Mouse (Mus musculus) intestine, embryonic 14.5 days (tissue): ENCODE measurements around the gene Apobec2. TPM values are rescaled to one million over a fixed set of nuclear protein-coding genes. Genes with fewer than 3 reads are reported as not detected.

Experiments
- ATAC-seq: fragments of 200-750 bp; cut with Nextera tagmentation; replicated peaks from 2 replicates; pipeline ENCODE4 v1.8.0; 2017; ENCODE audit warnings: low read depth, moderate number of reproducible peaks, moderate TSS enrichment, moderate library complexity; ENCODE audit not compliant: low FRiP score, low TSS enrichment
- DNase-seq: peaks from one replicate; pipeline ENCODE4 v3.0.0-alpha.2; 2018; ENCODE audit warnings: low spot score
- H3K27ac ChIP-seq: fragments of 300-500 bp; sonication (generic); 2 replicates; pipeline ENCODE4 v1.5.1; 2014; ENCODE audit warnings: low read depth, mild to moderate bottlenecking, control low read depth
- H3K27me3 ChIP-seq: fragments of 300-500 bp; sonication (generic); replicated peaks from 2 replicates; pipeline ENCODE4 v1.6.1; 2014; ENCODE audit warnings: low read length, control low read depth; ENCODE audit not compliant: control insufficient read depth, insufficient read depth
- H3K36me3 ChIP-seq: fragments of 300-500 bp; sonication (generic); 2 replicates; pipeline ENCODE4 v1.6.1; 2014; ENCODE audit warnings: low read length, control low read depth; ENCODE audit not compliant: control insufficient read depth, insufficient read depth
- H3K4me1 ChIP-seq: fragments of 300-500 bp; sonication (generic); replicated peaks from 2 replicates; pipeline ENCODE4 v1.6.1; 2014; ENCODE audit warnings: low read length, control low read depth, mixed read lengths; ENCODE audit not compliant: control insufficient read depth, insufficient read depth
- H3K4me2 ChIP-seq: fragments of 300-500 bp; sonication (generic); 2 replicates; pipeline ENCODE4 v1.6.1; 2014; ENCODE audit warnings: low read length
- H3K4me3 ChIP-seq: fragments of 300-500 bp; sonication (generic); 2 replicates; pipeline ENCODE4 v1.5.1; 2014; ENCODE audit warnings: low read depth, low read length, control low read depth, mixed read lengths
- H3K9ac ChIP-seq: fragments of 300-500 bp; sonication (generic); 2 replicates; pipeline ENCODE4 v1.6.1; 2014; ENCODE audit warnings: mild to moderate bottlenecking, low read length
- H3K9me3 ChIP-seq: fragments of 300-500 bp; sonication (generic); 2 replicates; pipeline ENCODE4 v1.6.1; 2016; ENCODE audit warnings: low read length, control low read depth; ENCODE audit not compliant: control insufficient read depth
- WGBS: fragments of 180-500 bp; shearing (Covaris S2); extraction: QIAGEN DNeasy Blood & Tissue Kit; methylation state at CpG from one replicate; pipeline ENCODE4 v1.1.7; 2014; 5-methylcytosine and 5-hydroxymethylcytosine counted together
- polyA plus RNA-seq: library from polyadenylated mRNA; unstranded; fragments of >200 nt; fragmentation: Nextera tagmentation; extraction: Ambion mirVana; gene quantifications from 2 replicates; pipeline ENCODE4 v1.2.1, GENCODE M21; 2014

Apobec2 gene
- polyA plus RNA-seq, 1 experiment from 2014 or later: 2.4 TPM

DNA sequence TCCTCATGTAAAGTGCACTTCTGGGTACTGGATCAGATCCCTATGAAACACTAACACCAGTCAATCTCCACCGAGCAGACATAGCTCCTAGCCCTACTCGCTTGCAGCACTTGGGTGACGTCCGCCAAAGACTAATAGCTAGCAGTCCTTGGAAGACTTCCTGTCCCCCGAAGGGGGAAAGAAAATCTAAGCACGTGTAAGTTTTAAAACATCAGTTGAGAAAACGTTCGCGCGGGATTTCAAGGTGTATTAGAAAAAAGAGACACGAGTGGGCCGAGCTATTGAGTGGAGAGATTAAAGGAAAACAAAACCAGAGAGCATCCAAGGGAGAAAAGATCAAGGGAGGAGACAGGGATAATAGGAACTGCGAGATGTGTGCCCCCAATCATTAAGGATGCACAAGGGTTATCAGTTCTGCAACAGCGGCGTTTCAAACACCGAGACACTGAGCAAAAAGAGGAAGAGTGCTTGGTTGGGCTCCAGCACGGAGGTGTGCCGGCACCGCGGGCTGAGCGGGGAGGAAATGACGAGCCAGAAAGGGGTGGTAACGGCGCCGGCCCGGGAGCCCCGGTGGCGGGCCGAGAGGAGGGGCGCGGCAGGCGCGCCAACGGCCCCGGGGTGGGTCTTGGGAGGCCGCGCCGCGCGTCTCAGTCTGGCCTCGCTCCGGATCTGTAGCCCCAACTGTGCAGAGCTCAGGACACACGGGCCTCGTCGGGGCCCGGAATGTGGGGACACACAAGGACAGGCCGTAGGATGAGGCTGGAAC is 24.0 kb downstream of the Apobec2 start:
- Histone ChIP-seq H3K9ac (peak overlapping the region; percentile 100), H3K4me2 (peak overlapping the region; percentile 55), H3K4me1 (peaks cover 17% of the 10 kb centered on the region; the same call in 1 of the 2 replicates), H3K27ac (peak overlapping the region; percentile 100), H3K4me3 (peak overlapping the region; percentile 94), H3K36me3 (peaks cover 14% of the 10 kb centered on the region), H3K9me3 (no peaks in the 10 kb centered on the region), H3K27me3 (no peaks in the 10 kb centered on the region)
- peak; percentile 85 for DNase-seq
- peak; percentile 50 for ATAC-seq
- WGBS: under 1% methylated on average over 46 of the region's 47 CpGs

DNA sequence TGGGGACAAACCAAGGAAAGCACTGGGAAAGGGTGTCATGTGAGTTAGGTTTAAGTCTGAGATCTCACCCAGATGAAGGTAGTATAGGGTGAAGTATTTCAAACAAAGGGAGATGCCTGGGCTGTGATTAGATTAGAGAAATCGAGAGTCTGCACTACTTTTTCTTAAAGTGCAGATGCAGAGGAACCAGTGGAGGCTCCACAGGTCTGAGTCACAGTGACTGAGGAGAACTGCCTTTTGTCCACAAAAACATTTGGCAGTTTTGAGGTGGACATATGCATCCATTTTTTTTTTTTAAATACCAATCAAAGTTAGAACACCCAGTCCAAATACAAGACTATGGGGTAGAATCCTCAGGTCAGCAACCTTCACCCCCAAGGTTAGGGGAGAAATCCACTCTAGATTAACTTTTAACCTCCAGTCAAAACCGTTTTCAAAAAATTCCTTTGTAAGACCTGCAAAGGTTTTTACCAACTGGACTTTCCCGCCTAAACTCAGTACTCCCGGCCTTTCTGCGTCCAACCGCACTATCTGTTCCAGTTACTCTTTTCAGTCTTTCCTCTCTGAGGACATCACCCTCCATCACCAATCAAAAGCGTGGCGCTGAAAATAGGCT is 24.7 kb downstream of the Apobec2 start:
- peak overlapping the region; percentile 100 for H3K27ac ChIP-seq
- peak overlapping the region; percentile 55 for H3K4me2 ChIP-seq
- peak overlapping the region; percentile 94 for H3K4me3 ChIP-seq
- H3K4me1 ChIP-seq: peaks cover 17% of the 10 kb centered on the region; the same call in 1 of the 2 replicates
- 4% methylated on average over 8 of the region's 8 CpGs for WGBS
- no peaks in the 10 kb centered on the region for H3K9me3 ChIP-seq
- DNase-seq (no peak), ATAC-seq (no peak)
- peaks cover 10% of the 10 kb centered on the region; the same call in 1 of the 2 replicates for H3K36me3 ChIP-seq
- peak overlapping the region; percentile 100 for H3K9ac ChIP-seq
- no peaks in the 10 kb centered on the region for H3K27me3 ChIP-seq

- no peak overlapping the region for H3K4me3 ChIP-seq
- WGBS: 83% methylated on average over 4 of the region's 4 CpGs
- H3K27me3 ChIP-seq: no peaks in the 10 kb centered on the region
- H3K9ac ChIP-seq: no peak overlapping the region
- peaks cover 17% of the 10 kb centered on the region; the same call in 1 of the 2 replicates for H3K4me1 ChIP-seq
- no peak overlapping the region for H3K4me2 ChIP-seq
- no peaks in the 10 kb centered on the region for H3K9me3 ChIP-seq
- no peak overlapping the region for H3K27ac ChIP-seq
- DNase-seq (no peak), ATAC-seq (no peak)
- H3K36me3 ChIP-seq: peaks cover 2% of the 10 kb centered on the region; the same call in 1 of the 2 replicates
Observed at GRCm38 (mm10) chr17:48407154-48407553, 25.6 kb downstream of the Apobec2 start.

DNA sequence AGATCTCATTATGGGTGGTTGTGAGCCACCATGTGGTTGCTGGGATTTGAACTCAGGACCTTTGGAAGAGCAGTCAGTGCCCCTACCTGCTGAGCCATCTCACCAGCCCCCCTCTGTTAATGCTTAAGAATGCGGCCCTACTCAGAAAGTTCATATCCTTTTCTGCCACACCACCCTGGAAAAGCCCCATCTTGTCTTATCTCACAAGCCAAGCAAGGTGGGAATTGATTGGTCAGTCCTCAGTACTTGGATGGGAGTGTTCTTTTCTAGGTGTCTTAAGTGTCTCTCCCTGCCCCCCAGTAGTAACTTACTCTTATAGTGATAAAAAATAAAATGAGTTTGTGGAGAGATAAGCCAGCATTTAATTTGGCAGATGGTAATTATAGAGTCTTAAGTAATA is 28.0 kb downstream of the Apobec2 start:
- H3K9me3 ChIP-seq: no peaks in the 10 kb centered on the region
- 73% methylated on average over 1 of the region's 1 CpGs for WGBS
- H3K27ac ChIP-seq: no peak overlapping the region
- no peak overlapping the region for H3K4me2 ChIP-seq
- H3K4me1 ChIP-seq: peaks cover 15% of the 10 kb centered on the region
- DNase-seq (no peak), ATAC-seq (no peak)
- no peak overlapping the region for H3K4me3 ChIP-seq
- peaks cover 9% of the 10 kb centered on the region for H3K36me3 ChIP-seq
- no peak overlapping the region for H3K9ac ChIP-seq
- no peaks in the 10 kb centered on the region for H3K27me3 ChIP-seq

- H3K27me3 ChIP-seq: no peaks in the 10 kb centered on the region
- peaks cover 18% of the 10 kb centered on the region for H3K36me3 ChIP-seq
- DNase-seq: no peak
- no peaks in the 10 kb centered on the region for H3K9me3 ChIP-seq
- no peak overlapping the region for H3K9ac ChIP-seq
- peaks cover 15% of the 10 kb centered on the region for H3K4me1 ChIP-seq
- no peak for ATAC-seq
- 83% methylated on average over 2 of the region's 2 CpGs for WGBS
- H3K4me3 ChIP-seq: no peak overlapping the region
- no peak overlapping the region for H3K27ac ChIP-seq
- no peak overlapping the region for H3K4me2 ChIP-seq
Observed at GRCm38 (mm10) chr17:48403848-48404247, 28.9 kb downstream of the Apobec2 start.

DNA sequence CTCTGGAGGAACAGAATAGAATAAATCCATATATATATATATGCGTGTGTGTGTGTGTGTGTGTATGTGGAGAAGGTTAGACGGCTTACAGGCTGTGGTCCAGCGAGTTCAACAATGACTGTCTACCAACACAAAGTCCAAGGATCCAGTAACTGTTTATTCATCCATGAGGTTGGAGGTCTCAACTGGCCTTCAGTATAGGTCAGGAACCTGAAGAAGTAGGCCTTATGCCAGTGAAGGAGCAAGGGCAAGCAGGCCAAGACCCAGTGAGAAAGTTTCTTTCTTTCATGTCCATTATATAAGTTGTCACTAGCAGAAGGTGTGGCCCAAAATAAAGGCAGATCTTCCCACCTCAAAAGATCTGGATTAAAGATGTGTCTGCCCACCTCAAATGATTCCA is 30.0 kb downstream of the Apobec2 start:
- no peaks in the 10 kb centered on the region for H3K27me3 ChIP-seq
- no peak overlapping the region for H3K4me3 ChIP-seq
- no peak overlapping the region for H3K27ac ChIP-seq
- DNase-seq (no peak), ATAC-seq (no peak)
- peaks cover 12% of the 10 kb centered on the region for H3K4me1 ChIP-seq
- 93% methylated on average over 3 of the region's 3 CpGs for WGBS
- no peak overlapping the region for H3K9ac ChIP-seq
- peaks cover 29% of the 10 kb centered on the region for H3K36me3 ChIP-seq
- no peaks in the 10 kb centered on the region for H3K9me3 ChIP-seq
- H3K4me2 ChIP-seq: no peak overlapping the region

DNA sequence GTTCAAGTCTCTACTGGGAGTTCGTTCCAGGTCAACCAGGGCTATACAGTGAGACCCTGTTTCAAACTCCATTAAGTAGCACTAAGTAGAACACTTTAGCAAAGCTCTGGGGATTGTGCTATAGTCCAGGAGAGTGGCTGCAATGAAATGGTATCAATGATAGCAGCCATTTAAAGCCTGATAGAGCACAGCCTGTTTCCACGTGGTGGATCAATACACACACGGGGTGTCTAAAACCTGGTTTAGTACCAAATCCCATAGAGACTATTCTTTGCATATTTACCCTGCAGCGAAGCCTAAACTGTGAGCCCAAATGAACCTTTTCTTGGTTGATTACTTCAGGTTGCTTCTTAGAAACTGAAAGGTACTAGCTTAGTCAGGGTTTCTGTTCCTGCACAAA is 31.0 kb downstream of the Apobec2 start:
- DNase-seq (no peak), ATAC-seq (no peak)
- no peaks in the 10 kb centered on the region for H3K9me3 ChIP-seq
- H3K9ac ChIP-seq: no peak overlapping the region
- peaks cover 37% of the 10 kb centered on the region for H3K36me3 ChIP-seq
- H3K4me2 ChIP-seq: no peak overlapping the region
- no peaks in the 10 kb centered on the region for H3K27me3 ChIP-seq
- WGBS: 84% methylated on average over 4 of the region's 4 CpGs
- H3K4me3 ChIP-seq: no peak overlapping the region
- H3K27ac ChIP-seq: no peak overlapping the region
- peaks cover 8% of the 10 kb centered on the region; the same call in 1 of the 2 replicates for H3K4me1 ChIP-seq

GRCm38 (mm10) chr17:48392616-48393015 is 40.1 kb downstream of the Apobec2 start:
- no peak overlapping the region for H3K4me3 ChIP-seq
- no peak for DNase-seq
- no peak for ATAC-seq
- 92% methylated on average over 3 of the region's 3 CpGs for WGBS
- no peak overlapping the region for H3K4me2 ChIP-seq
- no peak overlapping the region for H3K9ac ChIP-seq
- no peaks in the 10 kb centered on the region for H3K27me3 ChIP-seq
- H3K36me3 ChIP-seq: peaks cover 97% of the 10 kb centered on the region
- no peaks in the 10 kb centered on the region for H3K4me1 ChIP-seq
- no peaks in the 10 kb centered on the region for H3K9me3 ChIP-seq
- H3K27ac ChIP-seq: no peak overlapping the region
